Mouse (Mus musculus): Measurements from ENCODE around the gene Rnf126.

DNA sequence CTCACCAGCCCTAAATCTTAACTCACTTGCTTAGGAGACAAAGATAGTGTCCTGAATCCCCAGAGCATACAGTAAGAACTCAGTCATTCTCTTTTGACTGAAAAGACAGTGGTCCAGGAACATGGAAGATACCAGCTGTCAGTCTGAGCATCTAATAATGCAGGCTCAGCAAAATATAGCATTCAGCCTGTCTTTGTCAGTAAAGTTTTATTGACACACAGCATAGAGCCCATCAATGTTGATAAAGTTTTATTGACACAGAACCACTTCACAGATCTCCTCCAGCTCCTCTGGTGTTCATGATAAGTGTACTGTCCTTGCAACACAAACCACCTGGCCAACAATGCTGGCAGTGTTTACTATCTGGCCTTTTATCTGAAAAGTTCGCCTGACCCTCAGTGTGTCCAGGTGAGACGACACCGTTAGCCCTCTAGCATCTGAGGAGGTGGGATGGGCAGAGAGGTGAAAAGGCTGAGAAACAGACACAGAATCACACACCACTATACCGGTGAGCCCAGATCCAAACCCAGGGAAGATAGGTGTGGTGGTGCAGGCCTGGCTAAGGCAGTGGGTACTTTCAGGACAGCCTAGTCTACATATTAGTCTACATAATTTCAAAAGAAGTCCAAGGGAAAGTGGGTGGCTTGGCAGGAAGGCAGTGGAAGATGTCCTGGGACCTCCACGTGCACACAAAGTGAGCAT, 25.7 kb upstream of the Rnf126 start:
- TF ChIP-seq ZNF384 (IDR thresholded peaks at IDR 0.05; ENCODE audit: low read depth, low read length), result peak; percentile 53; the same call in 1 of the 2 replicates
- TF ChIP-seq CHD2 (IDR thresholded peaks at IDR 0.05; ENCODE audit: low read depth, low read length), result no peak
- no peak for TF ChIP-seq ZC3H11A (IDR thresholded peaks at IDR 0.05; ENCODE audit: borderline replicate concordance, low read depth, low read length)

Measured in ES-E14 (cell line).